Mouse (Mus musculus) thymus, postnatal 36 days (tissue): ENCODE data around the gene Baz2b.

ENCODE experiments used
- DNase-seq, 2 experiments: peaks; one replicate each; pipeline ENCODE4 v3.0.0; 2022; ENCODE audit warnings: mixed read lengths in 2 of 2

The Baz2b gene

DNA sequence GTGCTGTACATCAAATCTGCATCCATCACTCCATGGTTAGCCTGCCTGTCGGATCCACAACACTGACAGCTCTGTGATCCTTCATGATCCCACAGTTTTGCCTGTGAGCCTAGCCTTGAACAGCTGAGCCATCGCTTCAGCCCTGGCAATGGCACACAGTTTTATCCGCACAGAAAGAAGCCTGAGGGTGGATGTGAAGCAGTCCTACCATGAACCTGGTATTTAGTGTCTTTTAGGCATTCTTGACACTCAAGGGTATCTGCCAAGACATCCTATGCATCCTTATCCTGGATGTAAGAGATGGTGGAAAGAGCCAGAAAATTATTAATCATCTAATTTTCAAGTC is 216.5 kb downstream of the Baz2b start:
- no peak for DNase-seq

DNA sequence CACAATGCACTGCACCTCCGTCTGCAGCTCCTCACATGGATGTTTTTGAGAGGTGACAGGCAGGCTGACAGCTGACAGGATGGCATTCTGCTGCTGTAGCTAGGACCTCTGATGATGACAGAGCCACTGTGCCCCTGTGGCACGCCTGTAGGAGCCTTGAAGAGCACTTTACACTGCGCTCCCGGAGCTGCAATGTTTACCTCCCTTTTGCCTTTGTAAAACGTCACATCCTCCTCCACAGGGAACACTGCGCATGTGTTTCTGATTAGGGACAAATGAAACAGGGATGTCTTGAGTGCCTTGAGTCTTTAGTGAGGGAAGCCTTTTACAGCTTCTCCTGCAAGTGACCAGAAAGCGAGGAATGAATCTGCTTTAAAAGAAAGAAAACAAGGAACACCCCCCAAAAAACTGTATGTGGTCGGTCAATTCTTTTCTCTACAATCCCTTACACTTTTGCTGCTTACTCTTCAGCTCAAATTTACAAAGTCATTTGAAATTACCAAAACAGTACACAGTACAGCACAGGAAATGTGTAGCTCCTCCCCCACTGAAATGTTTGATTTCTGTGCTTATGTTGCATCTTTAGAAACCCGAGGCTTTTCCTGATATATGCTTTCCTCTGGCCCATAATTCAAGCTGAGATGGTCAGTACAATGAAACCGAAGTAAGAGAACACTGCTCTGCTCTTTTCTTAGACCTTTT is 217.0 kb downstream of the Baz2b start:
- no peak for DNase-seq

DNA sequence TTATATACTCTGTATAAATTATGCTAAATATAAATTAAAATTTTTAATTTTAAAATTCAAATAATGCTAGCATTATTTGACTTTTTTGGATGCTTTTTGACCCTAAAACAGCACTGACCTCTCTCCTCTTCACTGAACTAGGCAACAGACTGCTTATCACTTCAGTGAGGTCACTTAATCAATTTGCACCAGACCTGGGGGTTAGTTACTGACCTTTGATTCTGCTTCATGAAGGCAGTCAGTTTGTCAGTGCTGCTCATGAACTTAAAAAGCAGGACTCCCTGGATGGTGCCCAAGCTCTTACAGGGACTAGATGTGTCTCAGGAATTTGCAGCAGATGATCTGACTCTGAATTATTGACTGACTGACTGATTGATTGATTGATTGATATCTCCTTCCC is 217.9 kb downstream of the Baz2b start:
- DNase-seq, result no peak

DNA sequence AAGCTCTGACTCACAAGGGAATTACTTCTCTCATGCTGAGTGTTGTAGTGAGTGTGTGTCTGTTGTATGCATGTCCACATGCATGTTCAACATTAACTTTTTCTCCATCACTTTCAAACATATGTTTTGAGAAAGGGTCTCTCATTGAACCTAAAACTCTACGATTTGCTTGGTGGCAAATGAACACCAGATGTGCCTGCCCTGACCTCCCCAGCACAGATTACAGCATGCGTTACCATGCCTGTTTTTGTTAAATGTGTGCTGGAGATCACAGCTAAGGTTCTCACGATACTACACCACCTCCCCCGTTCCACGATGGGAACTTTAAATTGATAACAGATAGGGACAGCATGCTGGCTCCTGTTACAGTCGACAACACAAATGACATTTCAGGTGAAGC is 222.1 kb downstream of the Baz2b start:
- no peak for DNase-seq

DNA sequence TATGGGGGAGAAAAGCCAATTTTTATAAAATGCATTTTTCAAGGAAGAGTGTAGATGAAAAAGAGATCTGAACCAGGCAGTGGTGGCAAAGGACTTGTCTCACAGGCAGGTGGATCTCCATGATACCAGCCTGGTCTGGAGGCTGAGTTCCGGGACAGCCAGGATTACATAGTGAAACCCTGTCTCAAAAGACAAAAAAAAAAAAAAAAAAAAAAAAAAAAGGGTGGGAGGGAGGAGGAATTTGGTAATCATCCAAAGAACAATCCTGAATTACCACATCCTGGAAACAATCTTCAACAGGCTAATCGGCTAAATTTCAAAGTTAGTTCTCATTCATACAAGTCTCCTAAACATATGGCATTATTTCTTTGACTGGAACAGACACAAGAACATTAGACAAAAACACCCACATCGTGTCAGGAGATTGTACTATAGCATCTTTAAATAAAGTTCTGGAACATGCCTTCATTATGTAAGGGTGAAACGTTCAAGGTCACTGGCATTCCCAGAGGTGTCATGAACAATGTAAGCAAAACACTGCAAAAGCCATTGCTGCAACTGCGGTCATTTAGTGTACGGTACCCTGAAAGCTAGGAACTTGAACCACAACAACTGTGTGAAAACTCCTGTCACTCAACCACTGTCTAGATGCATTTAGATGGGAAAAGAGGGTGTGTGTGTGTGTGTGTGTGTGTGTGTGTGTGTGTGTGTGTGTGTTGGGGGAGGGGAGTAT is 230.0 kb downstream of the Baz2b start:
- no peak for DNase-seq

DNA sequence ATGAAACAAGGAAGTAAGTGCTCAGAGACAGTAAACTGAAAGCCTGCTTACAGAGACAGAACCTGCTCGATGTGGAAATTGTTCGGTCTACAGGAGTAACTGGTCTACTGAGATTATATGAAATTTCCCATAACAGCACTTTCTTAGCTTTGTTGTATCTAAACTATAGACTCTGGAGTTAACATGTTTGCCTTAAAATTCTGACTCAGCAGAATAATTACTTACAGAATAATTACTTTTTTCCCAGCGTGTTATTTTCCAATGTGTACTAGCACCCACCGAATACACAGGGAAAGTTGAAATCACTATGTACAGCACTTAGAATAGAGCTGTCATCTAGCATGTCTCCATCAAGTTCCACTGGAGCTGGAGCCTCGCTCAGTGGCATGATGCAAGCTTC is 233.0 kb downstream of the Baz2b start:
- DNase-seq, result no peak

DNA sequence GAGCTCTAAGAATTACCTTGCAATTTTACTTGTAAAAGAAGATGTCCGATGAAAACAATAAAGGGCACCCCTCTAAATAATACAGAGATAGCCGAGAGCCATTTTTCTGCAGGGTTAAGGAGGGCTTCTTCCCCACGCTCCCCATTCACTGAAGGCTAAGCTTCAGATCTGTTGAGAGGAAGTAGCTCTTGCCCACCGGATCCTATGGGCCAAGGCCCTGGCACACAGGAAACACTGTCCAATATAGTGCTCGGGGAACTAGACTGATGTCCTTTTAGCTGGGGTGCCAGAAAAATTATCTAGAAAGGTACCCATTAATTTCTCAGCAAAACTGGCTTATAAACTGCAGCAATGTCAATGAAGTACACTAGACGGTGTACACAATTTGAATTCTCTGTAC is 233.9 kb downstream of the Baz2b start:
- no peak for DNase-seq

DNA sequence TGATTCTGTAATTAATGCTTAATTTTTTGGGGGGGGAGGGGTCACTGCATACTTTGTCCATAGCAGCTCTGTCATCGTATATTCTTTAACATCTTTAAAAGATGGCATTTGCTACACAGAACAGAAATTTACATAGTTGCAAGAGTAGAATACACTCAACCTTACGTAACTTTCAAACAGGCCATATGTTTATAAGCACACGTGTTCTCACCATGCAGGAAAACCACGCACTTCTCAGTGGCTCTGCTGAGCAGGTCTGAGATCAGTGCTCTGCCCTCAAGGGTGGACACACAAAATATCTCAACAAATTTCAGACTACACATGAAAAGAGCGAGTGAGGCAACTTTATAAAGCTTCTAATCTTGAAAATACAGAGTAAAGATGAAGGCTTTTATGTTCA is 235.7 kb downstream of the Baz2b start:
- no peak for DNase-seq

DNA sequence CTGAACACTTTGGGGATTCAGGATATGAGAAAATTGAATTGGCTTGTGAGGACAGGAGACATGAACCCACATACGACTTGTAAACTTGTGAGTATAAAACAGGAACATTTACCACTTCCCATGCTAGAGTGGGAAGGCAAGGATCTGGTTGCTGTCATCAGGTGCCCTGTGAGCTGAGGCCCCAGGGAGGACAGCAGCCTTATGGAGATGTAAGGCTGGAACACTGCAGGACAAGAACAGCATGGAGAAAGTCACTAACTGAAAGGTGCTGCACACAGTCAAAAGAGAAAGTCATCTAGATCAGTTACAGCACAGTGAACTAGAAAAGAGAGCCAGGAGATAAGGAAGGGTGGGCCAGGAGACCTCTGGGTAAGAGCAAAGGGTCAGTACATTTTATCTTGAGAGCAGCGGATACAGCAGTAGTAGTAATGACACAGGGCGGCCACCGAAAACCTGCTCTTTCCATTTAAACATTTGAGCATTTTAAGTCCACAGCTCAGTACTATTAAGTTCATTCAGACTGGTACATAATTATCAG is 236.5 kb downstream of the Baz2b start:
- no peak for DNase-seq

DNA sequence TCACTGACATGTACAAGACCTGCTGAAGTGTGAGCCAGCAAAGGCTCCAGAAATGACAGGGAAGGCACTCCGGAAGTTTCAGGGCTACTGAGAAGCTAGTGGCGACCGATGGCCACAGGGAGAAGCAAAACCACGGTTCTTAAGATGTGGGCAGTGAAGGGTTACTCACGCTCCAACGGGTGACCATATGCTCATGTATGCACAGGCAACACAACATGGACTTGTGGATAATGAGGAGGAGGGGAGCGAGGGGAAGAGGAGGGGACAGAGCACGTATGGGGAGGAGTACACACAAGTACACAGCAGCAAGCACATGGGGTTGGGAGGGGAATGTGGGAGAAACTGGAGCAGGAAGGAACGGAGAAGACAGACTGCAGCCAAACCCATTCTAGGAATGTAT is 239.1 kb downstream of the Baz2b start:
- DNase-seq, result no peak

DNA sequence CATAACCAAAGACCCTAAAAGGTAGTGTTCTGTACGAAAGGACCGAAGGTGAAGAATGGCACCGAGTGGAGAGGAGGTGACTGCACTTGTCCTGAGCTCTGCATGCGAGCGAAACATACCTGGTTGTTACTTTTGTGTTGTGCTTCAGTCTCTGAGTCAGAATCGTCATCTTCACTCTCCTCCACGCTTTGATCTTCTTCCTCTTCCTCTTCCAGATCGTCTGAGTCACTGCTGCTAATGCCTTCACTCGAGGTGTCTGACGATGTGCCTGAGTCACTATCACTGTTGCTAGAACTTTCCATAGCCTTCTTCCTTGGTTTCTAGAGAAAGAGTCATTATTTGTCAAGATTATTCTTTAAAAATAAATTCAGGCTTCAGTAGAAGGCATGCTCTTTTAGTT is 240.5 kb downstream of the Baz2b start:
- DNase-seq, result no peak

DNA sequence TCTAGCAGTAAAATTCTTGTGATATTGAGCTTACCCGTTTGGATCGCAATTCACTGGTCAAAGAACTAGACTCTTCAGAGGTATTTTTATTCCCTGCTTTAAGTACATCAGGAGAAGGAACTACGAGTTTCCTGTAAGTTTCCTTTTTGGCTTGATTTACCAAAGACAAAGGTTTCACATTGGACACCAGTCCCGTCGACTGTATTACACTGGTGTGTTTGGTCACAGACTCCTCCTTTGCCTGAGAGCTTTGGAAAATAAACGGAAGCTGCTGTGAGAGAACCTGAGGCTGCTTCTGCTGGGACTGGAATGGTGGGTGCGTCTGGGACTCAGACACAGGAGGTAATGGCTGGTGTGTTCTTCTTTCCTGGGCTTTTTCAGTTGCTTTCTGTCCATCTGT is 241.0 kb downstream of the Baz2b start:
- DNase-seq, result no peak

DNA sequence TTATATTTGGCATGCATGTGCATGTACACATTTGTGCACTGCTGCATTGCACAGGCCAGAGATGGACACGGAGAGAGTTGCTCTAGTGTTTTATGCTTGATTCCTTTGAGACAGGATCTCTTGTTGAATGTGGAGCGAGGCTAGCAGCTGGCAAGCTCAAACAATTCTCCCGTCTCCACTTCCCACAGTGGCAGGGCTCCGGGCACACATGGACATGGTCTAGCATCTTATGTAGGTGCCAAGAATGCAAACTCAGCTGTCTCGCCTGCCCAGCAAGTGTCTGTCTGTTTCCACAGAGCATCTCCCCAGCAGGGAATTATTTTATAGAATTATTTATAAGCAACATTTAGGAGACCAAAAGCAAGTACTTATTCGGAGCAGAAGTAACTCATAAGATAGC is 243.2 kb downstream of the Baz2b start:
- no peak for DNase-seq

DNA sequence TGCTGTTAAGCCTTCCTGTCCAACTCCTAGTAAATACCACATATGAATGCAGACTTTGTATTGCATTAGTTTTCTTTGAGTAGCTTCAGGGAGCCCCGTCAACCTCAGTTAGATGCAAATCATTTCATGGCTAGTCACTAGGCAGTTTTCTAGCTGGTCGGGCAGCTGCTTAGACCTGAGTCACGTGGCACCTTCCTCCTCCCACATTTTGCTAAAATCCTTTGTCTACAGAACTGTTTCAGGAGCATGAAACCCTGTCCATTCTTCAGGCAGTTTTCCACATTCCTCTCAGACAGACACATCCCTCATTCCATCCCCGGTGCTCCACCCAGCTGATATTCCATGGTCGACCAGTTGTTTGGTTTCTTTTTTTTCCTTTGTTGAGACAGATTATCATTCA is 246.6 kb downstream of the Baz2b start:
- no peak for DNase-seq

DNA sequence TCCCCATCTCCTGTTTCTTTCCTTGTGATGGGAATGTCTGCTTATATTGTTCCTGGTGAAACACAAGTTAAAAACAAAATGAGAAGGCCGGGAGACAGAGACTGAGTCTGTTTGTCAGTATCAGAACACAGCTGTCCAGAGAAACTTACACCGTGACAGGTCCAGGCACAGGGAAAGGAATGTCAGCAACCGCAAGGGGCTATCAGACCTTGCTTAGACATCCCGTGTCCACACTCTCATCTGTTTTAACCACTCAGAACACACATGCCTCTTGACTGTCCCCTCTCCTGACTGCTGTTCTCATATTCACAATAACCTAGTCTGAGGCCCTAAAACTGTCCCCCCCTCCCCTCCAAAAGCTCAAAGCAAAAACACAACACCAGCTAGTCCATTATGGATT is 247.1 kb downstream of the Baz2b start:
- DNase-seq, result no peak

DNA sequence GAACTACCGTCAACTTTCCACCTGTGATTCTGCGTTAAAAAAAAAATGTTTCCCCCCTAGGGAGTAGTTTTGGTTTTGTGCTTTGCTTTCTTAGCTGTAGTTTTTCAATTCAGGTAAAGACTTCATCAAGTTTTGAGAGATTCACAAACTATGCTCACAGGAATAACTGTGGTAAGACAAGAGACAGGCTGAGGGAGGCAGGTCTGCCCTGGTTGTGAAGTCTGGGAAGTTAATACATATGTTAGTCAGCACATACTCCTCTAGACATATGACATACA is 249.2 kb downstream of the Baz2b start:
- no peak for DNase-seq

DNA sequence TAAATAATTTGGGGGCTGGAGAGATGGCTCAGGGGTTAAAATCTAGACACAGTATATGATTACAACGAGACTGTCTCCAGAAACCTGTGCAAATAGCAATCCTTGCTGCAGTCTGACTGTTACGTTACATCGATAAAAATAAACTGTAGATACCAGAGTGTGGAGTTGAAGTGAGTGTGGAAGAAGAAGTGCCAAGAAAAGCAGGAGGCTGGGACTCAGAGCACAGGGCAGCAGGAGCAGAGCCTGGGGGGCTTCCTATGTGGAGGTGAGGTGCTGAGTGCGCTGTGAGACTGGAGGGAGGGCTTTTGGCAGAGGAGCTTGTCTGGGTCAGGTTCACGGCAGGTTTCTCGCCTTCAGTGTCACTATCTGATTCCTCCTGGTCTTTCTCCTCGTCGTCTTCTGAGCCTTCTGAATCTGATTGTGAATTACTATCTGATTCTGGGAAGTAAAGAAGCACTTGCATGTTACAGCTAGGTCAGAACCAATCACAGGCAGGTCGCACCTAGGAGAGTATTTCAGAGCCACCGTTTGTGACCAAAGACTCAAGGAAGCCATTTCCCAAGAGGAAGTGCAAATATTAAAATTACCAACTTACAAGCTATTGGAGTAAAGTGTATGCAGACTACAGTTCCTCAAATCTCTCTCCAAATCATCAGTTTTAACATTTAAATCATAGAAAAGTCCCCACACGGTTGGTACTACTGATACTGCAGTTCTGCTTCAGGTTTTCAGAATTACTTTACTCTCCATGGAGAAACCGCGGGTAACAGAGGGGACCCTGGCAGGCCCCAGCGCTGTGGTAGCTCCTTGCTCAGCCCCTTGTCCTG is 249.8 kb downstream of the Baz2b start:
- DNase-seq, result no peak

DNA sequence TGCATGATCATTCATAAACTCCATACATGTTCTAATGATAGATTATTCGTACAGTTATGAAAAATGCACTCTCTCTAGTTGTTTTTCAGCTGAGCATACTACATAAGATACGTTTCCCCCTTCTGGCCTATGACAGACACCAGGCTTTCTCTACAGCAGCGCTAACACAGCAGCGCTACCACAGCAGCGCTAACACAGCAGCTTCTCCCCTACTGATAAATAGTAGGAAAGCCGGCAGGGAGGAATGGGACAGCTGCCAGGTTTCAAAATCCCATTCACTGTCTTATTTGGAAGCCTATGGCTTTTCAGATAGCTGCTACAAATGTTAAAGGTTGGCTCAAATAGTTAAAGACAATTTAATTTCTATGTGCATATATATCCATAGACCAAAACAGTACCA is 251.1 kb downstream of the Baz2b start:
- no peak for DNase-seq

DNA sequence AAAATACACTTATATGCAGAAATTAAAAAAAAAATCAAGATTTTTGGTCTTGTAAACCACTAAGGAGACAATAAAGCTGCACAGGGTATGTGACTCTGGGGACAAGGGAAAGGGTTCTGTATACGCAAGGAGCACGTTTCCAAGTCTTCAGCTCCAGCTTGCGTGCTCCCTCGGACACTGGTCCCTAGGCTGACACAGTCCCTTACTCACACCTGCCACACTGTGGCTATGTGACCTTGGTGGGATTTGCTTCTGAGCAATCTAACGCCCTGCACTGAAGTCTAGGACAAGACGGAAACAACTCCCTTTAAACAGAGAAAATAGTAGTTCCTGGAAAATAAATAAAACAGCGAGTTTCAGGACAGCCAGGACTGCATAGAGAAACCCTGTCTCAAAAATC is 253.7 kb downstream of the Baz2b start:
- DNase-seq, result no peak

DNA sequence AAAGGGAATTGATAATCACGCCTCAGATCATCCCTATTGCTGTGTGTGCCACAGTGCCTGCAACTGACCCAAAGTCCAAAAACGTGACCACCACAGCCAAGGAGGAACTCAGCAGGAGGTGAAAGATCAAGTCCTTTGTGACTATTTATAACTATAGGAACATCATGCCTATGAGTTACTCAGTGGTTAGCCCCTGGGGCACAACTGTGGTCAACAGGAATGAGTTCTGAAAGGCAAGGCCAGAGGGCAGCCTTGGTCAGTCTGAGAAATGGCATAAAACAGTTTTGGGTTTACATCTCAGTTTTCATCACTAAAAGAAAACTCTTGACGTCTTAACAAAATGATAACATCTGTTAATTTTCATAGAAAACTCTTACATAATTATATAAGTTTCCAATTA is 254.8 kb downstream of the Baz2b start:
- no peak for DNase-seq

DNA sequence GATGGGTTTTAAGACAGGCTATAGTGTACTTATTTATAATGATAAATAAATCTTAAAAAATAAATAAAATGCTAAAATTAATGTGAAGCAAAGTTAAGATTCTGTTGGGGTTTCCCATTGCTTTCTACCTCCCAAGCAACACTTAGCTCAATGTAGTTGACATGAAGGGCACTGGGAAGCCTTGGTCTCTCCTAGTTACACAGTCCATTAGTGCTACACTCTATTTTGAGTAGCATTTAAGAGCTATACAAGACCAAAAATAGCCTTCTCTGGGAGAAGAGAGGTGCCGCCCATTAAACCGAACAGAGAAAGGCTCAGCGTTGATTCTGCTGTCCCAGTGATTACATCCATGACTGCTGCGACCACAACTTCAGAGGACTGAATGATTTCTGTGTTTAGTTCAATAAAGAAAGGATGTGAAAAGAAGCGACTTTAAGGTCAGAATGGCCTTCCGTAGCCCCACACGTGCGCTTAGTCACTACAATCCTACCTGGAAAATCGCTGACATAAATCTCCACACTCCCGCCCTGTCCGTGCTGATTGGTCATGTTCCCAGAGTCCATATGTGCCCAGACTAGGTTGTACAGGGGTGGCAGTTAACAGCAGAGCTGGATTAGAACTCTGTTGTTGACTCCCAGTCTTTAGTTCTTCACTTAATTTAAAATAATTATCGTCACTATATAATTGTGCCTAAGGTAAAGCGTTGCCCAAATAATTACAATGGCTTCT is 257.2 kb downstream of the Baz2b start:
- no peak for DNase-seq

DNA sequence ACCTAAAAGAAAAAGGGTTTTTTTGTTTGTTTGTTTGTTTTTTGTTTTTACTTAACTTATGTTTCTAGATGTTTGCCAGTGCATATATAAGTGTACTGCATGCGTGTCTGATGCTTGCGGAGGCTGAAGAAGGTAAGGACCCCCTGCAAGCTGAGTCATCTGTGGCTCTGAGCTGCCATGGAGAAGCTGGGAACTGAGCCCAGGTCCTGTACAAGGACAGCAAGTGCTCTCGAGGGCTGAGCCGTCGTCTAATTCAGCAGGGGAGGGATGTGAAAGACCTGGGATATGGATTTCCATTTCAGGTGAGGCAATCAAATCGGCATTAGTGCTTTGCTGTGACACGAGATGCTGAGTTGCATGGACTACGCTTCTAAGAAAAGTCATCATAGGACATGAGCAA is 257.9 kb downstream of the Baz2b start:
- DNase-seq, result no peak

DNA sequence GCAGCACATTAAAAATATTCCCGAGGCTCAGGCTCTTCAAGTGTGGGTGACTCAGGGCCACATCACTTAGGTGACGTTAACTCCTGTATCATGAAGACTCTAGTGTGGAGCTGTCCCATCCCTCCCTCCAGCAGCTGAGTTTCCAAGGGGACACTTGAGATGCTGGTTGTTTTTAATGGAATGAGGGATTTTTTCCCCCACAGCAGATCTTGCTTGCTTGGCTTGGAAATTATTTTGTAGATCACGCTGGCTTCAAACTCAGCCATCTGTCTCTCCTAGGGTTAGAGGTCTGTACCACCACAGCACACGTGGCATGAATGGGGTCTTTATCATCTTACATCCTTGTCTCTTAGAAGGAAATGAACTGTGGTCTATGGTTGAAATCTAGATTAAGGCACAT is 258.5 kb downstream of the Baz2b start:
- DNase-seq, result no peak
